Mouse (Mus musculus) MN1 (cell line): Measurements from ENCODE around the gene Jchain.

ENCODE experiments used
- DNase-seq: peaks from one replicate; pipeline ENCODE4 v3.0.0-alpha.2; 2016; ENCODE audit warnings: low spot score

The Jchain gene

DNA sequence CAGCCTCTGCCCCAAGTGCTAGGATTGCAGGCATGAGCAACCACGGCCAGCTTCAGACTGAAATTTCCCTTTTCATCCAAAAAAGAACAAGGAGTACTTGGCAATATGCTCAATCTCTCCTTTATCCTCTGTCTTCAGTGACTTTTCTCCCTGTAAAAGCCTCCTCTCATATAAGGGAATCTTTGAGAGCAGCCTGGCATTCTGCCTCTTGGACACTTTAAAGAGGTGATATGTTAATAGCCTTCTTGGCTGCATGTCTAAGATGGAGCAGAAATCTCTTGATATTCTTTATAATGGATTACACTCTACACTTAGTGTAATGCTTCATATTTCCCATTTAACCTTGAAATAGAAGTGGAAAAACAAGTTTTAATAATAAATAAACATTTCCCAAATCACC lies 3.2 kb upstream of the Jchain start:
- DNase-seq: no peak

- peak; percentile 68 for DNase-seq
These were observed 8.5 kb downstream of the Jchain start for GRCm38 (mm10) chr5:88519232-88519631.

- no peak for DNase-seq
These were observed 18.7 kb downstream of the Jchain start for GRCm38 (mm10) chr5:88508990-88509389.

GRCm38 (mm10) chr5:88508555-88508954 lies 19.1 kb downstream of the Jchain start:
- DNase-seq: no peak

DNA sequence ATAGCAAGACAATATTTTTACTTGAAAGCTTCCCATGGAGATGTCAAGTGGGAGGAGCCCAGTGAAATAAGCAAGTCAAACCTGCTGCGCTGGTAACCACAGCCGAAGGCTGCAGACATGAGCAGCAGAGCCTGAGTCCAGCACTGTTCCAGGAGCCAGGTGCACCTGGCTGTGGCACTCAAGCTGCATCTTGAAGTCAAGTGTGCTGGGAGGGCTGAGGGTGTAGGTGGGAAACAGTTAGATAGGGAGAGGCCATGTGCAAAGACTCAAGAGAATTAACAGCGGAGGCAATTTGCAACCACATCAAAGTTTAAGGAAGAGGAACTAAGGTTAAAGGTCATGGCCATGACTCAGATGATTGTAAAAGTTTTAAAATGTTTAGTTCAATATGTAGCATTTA lies 27.9 kb downstream of the Jchain start:
- DNase-seq: no peak

DNA sequence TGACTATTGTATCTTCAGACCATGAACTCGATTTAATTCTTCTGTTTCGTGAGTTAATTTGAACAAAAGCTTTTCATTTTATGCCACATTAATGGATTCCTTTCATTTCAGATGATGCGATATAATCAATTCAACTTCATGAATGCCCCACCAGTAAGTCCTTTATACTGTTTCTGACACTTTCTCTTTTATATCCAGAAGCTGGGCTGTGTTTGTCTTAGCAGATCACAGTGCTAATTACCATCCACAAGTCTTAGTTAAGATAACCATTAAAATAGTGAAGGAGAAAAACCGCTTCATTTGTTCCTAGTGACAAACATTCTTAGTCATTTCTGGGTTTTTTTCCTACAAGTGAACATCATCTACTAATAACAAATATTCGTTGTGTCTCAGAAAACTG lies 36.6 kb downstream of the Jchain start:
- DNase-seq: no peak

GRCm38 (mm10) chr5:88489004-88489403 lies 38.7 kb downstream of the Jchain start:
- no peak for DNase-seq

- no peak for DNase-seq
These were observed 40.0 kb downstream of the Jchain start, which contains the start of gene Enam for GRCm38 (mm10) chr5:88487675-88488074. Gene Enam (plus strand): TSS chr5:88487975.
